Mouse (Mus musculus): ENCODE results near the gene Fndc10. TPM values are rescaled to one million over a fixed set of nuclear protein-coding genes. Genes with fewer than 3 reads are reported as not detected.
"Not testable (repeated sequence)": the region's sequence is repeated elsewhere in the genome, so short reads cannot be mapped to it uniquely, and the experiment has no call there.

Fndc10 gene
- total RNA-seq (2021) = 10 to 100 TPM; 23.3 to 23.5 TPM
- long read RNA-seq, transcript Fndc10-201 (1 exons, 2,140 nt) = major isoform, 16 of 20 reads
- long read RNA-seq, partial matches to known transcripts = 0 of 20 reads
- long read RNA-seq, other reads (novel, unspliced or antisense) = 4 of 20 reads

DNA sequence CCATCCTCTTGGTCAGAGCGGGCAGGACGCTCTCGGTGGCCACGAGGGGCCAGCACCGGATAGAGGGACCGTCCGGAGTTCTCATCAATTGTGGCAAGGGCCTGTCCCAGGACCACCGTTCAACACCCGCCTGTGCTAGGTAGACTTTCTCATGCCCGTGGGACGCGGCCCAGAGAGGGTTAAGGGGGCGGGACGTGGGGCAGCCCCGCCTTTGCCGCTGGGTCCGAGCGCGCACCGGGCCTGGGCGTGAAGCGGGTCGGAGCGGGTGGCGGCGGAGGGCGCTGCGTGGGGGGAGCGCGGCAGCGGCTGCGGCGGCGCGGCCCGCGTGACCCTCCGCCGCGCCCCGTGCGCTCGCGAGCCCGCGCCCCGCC, at the start of gene Fndc10:
Gene Fndc10 (plus strand): TSS at position 232 of the 371 bp plus-strand sequence.
- peak; percentile 72 to 73 for DNase-seq (ENCODE audit: low spot score in 2 of 2)

DNA sequence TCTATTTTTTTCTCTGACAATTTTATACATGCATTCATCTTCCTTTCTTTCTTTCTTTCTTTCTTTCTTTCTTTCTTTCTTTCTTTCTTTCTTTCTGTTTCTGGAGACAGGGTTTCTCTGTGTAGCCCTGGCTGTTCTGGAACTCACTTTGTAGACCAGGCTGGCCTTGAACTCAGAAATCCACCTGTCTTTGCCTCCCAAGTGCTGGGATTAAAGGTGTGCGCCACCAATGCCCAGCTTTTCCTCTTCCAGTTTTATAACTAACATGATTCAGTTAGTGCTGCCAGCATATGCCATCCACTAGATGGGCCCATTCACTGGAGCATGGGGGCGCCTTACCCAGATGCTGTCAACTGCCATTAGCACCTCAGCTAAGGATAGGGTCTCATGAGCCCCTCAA, 48.8 kb upstream of the Fndc10 start, which contains the start of gene Gm10563:
Gene Gm10563 (minus strand): TSS at position 101 of the 400 bp plus-strand sequence.
- DNase-seq (ENCODE audit: low spot score in 2 of 2) = not testable (repeated sequence)

DNA sequence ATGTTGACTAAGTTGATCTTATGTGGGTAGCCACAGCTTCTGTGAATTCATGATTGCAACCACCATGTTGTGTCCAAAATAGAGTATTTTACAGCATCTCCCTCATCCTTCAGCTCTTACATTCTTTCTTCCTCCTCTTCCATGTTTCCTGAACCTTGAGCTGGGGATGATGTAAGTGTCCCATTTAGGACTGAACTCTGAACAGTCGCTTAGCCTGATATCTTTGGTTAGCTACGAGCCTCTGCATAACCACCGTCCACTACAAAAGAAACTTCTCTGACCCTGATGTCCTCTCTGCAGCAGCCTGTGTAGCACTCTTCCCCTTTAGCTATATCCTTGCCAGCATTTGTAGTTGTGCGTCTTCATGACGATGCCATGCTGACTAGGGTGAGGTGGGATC, 48.4 kb upstream of the Fndc10 start:
- no peak for DNase-seq (ENCODE audit: low spot score in 2 of 2)

DNA sequence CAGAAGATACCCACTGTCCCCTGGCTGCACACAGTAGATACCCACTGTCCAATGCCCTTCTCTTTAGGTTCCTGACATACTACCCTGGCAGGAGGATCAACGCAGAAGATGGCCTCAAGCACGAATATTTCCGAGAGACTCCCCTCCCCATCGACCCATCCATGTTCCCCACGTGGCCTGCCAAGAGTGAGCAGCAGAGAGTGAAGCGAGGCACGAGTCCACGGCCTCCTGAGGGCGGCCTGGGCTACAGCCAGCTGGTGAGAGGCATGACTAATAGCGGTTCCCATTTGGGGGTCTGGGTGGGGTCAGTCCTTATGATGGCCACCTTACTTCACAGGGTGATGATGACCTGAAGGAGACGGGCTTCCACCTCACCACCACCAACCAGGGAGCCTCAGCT, 44.8 kb upstream of the Fndc10 start:
- DNase-seq (ENCODE audit: low spot score in 2 of 2) = no peak

DNA sequence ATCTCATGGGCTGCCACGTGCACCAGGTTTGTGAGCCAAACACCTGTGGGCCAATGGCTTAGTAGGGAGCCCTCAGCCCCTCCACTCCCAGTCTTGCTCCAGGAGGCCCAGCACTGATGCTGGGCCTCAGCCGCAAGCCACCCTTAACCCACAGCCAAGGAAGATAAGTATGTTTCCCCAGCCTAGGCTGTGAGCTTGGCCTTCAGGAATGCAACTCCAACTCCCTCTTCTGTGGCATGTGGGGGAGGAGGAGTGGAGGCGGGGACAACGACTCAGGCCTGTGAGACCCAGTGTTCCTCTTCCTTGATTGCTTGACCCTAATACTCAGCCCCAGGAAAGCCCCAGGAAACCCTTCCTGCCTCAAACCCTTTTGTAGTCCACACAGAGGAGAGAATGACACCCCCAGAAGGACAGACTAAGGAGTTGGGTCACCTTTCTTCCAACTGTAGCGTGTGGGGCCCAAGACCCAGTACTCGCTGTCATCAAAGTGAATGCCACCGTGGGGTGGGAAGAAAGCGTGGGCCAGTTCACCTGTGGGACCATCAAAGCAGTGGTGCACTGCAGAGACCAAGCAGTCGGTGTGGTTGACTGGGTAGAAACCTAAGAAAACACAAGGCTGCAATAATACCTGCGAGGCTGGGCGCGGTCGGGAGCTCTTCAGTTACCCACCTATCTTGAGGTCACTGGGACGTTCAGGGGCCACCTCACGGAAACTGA, 42.4 kb upstream of the Fndc10 start:
- DNase-seq (ENCODE audit: low spot score in 2 of 2) = no peak

DNA sequence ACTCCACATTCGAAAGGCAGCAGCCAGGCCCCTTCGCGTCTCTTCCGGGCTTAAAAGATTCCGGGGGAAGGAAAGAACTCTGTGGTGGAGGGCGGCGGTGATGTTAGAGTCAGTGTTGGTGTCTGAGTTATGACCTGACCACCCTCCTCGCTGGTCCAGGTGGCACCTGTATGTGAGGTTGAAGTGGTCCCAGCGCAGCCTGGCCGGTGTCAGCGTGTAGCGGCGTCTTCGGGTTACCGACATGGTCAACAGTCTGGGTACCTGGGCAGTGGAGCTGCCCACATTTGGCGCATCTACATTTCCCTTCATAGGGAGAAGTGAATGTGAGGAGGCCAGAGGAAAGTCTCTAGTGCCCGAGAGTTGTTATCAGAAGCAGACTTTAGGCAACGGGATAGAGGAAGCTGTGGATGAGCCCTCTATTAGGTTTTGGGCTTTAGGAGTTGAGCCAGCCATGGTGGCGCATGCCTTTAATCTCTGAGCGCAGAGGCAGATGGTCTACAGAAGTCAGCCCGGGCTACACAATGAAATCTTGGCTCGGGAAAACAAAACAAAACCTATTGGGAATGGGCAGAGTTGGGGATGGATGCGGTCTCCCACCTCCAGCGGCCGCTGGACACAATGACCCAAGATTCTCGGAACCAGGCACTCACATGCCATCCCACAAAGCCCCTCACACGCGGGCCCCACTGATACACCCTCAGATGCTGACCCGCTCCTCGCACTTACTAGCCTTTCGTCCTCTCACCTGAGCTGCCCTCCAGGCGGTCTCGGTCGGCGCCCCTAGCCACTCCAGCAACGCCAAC, 41.7 kb upstream of the Fndc10 start:
- DNase-seq (ENCODE audit: low spot score in 2 of 2) = peak in 1 of 2 experiments; percentile 28

DNA sequence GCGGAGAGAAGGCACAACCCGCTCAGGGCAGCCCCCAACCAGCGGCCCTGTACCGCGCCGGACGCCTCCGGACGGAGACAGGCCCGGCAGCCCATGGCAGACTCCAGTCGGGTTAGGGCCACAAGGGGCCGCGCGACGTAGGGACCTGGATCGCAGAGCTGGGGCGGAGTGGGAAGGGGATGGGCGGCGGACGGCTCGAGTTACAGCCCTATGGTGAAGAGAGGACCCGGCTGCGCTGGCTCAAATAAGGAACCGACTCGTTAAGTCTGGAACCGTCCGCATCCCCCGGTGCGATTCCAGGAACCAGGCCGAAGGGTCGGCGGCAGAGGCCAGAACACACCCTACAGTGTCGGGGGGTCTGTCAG, 41.1 kb upstream of the Fndc10 start, which contains the start of gene Mmp23:
Gene Mmp23 (minus strand): TSS at position 299 of the 365 bp plus-strand sequence.
- DNase-seq (ENCODE audit: low spot score in 2 of 2) = no peak

DNA sequence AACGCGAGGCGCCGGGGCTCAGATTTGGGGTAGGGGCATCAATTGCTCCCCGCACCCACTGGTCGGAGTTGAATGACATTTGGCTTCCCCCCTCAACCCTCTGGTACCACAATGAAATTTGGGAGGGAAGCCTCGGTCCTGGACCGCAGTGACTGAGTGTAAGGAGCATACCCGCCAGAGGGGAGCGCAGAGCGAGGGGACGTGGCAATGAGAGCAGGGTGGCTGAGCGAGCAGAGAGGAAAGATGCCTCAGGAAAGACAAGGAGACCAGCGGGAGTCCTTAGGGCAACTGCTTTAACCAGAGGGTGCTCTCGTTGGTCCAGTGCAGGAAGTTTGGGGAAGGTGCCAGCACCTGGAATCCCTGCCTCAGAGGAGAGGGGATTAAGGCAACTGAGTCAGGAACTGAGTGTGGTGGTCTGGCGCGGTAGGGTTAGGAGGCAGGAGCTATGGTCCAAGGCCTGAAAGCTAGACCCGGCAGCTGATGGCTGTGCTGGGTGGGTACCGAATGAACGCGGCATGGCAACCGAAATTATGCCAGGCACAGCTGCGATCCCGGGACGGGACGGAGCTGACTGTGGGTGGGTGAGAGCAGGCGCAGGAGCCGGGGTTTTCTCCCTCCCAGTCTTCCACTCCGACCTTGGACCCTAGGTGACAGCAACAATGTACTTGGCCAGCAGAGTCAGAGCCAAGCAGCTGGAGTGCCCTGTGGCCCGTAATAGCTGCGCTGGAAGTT, 40.5 kb upstream of the Fndc10 start:
- peak in 1 of 2 experiments; percentile 23 for DNase-seq (ENCODE audit: low spot score in 2 of 2)

DNA sequence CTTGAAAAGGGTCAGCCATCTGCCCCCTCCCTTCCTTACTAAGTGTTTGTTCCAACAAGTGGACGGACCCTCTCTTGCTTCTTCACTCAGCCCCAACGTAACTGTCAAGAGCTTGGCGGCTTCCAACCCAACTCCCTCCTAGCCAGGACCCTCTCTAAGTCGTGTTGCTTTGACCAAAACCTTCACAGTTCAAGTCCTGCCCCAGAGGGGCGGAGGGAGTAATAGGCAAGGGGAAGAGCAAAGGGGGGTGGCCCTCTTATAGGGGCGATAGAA, 40.0 kb upstream of the Fndc10 start:
- no peak for DNase-seq (ENCODE audit: low spot score in 2 of 2)

DNA sequence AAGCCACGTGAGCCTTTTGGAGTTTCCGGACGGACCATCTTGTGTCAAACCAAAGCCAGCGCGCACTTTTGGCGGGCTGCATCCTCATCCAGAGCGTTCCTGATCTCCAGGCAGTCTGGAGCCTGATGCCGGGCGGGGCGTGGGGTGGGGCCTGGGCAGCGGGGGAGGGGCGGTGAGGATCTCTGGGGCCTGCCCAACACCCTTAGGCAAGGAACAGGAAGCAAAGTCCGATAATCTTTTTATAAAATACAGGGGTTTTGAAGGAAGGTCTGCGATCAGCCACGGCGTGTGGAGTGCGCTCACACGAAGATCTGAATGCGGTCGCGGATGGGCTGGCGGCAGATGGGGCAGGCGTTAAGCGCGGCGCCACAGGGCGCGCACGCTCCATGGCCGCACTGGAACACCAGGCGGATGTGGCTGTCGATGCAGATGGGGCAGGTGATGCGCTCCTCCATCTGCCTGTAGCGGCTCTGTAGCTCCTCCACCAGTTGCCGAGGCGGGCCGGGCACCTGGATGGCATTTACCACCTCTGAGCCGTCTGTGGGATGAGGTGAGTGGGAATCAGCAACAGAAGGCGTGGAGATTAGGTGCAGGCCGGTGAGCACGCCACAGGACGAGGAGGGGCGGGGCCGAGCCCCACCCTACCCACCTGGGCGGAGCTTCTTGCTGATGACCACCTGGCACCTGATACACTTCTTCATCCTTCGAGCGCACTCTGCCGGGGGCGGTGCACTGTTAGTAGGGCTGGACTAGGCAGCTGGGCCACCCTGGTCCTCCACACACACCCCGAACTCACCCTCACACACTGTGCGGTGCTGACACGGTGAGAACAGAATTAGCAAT, 39.5 kb upstream of the Fndc10 start:
- DNase-seq (ENCODE audit: low spot score in 2 of 2) = no peak

DNA sequence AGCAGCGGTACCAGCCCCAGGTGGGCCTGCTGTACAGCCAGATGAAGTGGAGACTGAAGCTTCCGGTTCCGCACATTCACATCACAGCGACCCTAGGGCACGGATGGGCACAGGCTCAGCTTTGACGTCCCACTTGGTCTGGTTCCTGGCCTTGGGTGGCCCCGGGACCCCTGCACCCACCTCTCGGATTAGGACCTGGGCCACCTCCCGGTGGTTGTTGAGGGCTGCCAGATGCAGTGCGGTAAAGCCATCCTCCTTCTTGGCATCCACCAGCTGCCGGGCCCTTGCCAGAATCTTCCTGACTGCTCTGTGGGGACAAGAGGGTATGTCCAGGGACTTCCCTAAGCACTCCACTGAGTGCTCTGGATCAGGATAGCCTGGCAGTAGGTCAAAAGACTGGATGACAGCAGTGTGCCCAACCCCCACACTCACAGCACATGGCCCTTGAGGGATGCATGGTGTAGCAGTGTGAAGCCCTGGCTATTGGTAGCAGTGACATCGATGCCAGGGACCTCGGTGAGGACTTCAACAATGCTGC, 37.9 kb upstream of the Fndc10 start:
- DNase-seq (ENCODE audit: low spot score in 2 of 2) = no peak

DNA sequence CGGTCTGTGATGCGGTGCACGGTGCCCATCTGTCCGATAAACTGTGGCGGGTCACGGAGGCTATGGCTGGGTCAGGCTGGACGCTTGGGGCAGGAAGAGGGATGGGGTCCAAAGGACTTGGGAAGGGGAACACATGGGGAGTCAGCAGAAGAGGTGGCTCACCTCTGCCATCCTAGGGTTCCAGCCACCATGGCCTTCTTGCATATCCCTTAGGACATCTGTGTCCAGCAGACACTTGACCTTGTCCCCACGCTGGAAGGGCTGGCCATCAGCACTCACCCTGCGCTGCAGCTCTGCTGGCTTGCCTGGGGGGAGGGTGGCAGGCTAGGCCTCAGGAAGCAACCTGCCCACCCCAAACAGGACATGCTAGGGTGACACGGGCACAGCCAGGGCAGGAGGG, 35.2 kb upstream of the Fndc10 start:
- no peak for DNase-seq (ENCODE audit: low spot score in 2 of 2)

DNA sequence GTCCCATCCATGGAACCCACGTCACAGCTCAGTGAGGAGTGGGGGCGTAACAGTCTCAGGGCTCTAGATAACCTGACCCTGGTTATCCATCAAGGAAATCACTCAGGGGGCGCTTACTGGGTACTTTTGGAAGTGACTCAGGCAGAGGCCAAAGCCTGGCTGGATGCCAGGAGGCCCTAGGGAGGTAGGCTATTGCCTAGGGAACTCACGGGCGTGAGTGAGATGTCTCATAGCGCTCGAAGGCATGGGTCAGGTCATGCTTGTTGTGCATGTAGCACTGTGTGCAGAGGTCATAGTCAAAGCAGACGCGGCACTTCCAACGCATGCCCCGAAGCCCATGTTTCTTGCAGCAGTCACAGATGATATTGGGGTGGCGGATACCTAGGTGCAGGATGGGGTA, 33.5 kb upstream of the Fndc10 start:
- DNase-seq (ENCODE audit: low spot score in 2 of 2) = no peak

DNA sequence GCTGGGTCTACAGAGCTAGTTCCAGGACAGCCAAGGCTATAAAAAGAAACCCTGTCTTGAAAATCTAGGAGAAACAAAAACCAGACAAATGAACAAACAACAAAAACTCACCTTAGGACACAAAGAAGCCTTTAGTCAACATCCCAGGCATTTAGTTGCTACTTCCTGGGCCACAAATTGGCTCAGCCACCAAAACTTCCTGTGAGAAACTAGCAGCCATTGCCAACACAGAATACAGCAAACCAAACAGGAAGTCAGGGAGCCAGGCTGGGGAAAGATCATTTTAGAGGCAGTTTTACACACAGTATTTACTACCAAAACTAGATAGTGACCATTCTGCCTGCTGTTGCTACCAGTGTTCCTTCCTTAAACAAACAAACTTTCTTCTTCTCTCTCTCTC, 27.2 kb upstream of the Fndc10 start:
- no peak for DNase-seq (ENCODE audit: low spot score in 2 of 2)

DNA sequence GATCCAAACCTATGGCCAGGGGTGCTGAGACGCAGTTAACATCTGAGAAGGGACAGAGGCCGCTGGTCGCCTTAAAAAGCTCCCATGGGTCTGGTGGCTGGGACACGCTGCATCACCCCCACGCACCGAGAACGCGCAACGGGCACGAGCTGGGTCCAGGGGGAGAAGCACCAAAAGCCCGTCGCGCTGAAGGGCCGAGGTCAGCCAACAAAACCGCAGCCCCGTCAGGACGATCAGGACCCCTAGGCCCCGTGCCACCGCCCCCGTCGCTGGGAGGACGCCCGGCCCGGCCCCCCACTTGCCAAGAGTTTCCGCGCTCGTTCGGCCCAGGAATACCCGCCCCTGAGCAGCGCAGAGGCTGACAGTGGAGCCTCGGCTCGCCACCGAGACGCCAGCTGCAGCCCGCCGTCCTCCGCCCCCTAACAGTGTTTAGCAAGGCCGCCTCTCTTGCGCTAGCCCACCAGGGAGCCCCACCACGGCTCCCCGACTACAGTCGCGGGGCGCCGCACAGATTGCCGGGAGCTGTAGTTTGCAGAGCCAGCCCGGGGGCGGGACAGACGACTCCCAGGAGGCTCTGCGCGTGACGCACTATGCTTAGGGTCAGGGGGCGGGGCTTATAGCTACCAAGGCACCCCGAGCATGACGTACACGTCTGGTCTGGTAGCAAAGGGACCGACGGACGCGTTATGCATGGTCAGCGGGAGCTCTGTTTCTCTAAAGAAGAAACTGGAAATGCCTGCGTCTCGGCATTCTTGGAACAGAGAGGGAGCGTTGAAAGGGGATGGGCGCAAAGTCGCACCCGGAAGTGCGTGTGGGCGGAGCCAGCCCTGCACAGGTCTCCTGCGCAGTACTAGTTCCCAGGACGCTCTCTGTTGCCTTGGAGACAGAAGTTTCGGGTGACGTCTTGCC, 25.2 kb upstream of the Fndc10 start, which contains the start of gene Mib2:
Gene Mib2 (minus strand): TSS at position 510 of the 909 bp plus-strand sequence.
- DNase-seq (ENCODE audit: low spot score in 2 of 2) = peak; percentile 97 to 99

DNA sequence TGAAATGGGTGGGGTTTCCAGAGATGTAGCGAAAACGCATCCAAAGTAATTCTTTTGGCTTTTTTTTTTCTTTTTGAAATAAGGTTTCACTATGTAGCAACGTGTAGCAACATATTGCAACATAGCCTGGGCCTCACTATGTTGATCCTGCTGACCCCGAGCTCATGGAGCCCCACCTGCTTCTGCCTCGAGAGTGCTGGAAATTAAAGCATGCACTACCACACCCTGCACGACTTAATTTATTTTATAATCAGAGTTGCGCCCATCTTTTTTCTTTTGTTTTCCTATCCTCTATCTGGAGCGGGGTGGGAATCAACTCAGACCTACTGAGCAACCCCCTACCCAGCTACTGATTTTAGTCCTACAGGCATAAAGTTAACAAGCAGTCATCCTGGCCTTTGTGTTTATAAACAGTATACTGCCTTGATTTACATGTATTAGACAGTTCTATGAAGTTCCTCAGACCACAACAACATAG, 24.5 kb upstream of the Fndc10 start:
- no peak for DNase-seq (ENCODE audit: low spot score in 2 of 2)

DNA sequence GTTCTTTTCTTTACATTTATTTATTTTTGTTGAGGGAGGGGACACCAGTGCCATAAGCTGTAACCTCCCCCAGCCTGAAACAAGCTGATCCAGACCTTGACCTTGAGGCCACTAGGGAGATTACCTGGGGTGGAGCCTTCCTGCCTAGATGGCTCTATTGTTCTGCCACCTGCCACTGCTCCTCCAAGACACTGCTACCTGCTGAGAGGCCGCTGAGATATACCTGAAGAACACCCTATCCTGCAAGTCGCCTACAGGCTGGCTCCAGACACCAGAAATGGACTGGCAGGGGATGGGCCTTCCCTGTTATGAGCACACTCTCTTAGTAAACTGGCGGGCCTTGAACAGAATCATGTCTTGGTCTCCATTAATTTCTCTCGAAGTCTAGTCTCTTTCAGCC, 23.9 kb upstream of the Fndc10 start:
- not testable (repeated sequence) for DNase-seq (ENCODE audit: low spot score in 2 of 2)

DNA sequence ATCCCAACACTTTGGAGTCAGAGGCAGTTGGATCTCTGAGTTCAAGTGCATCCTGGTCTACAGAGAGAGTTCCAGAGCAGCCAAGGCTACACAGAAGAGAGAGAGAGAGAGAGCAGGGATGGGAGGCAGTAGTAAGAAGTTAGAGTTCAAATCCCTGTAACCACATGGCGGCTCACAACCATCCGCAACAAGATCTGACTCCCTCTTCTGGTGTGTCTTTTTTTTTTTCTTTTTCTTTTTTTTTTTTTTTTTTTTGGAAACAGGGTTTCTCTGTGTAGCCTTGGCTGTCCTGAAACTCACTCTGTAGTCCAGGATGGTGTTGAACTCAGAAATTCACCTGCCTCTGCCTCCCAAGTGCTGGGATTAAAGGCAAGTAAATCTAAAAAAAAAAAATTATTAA, 22.1 kb upstream of the Fndc10 start:
- no peak for DNase-seq (ENCODE audit: low spot score in 2 of 2)

DNA sequence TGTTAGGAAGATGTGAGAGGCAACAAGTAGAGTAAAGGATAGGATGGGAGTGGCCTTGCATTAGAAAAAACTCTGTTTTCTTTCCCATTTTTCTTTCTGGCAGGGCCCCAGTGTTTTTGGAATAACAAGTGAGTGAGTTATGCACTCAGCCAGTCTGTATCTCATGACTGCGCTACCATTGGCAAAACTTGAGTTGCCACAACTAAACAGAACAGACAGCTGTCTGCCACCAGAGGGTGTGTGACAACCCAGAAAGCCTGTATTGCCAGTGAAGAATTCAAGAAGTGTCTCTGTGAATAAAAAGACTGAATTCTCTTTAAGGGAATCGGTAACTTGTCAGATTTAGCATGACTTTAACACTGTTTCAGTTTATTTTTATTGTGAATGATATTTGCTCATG, 18.2 kb upstream of the Fndc10 start:
- peak in 1 of 2 experiments; percentile 77 for DNase-seq (ENCODE audit: low spot score in 2 of 2)

Measured in layer of hippocampus, adult 18-20 months (tissue).